Mouse (Mus musculus) E14TG2a.4 (cell line): Measurements from ENCODE around the gene Tspan9.

Experiments used
- CTCF ChIP-seq: conservative IDR thresholded peaks from 2 replicates; pipeline ENCODE4 v1.5.1; 2014; ENCODE audit warnings: low read length
- NANOG ChIP-seq: IDR thresholded peaks from 2 replicates; pipeline ENCODE4 v1.6.1; 2014; ENCODE audit warnings: borderline replicate concordance, low read length, mixed read lengths

- TF ChIP-seq CTCF (no peak), NANOG (no peak)
These were observed 28.3 kb downstream of the Tspan9 start for GRCm38 (mm10) chr6:128115121-128115520.
